Comparison of ENCODE assay signal across 8 mouse cellular contexts in the genomic region with DNA sequence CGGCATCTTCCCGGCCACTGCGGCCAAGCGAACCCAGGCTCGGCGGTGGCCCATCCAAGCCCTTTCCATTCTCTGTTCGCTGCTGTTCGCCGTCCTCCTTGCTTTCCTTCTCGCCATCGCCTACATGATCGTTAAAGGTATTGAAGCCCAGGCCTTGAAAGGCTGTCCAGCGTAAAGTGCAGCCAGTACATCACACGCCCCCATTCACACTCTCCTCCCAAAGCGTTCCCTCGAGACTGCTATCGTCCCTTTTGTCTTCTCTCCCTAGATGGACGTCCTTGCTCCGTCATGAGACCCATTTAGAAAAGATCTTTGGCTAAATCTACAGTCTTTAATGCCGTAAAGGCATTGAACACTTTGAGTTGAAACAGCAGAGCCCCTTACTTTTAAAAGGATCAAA. TPM values are rescaled to one million over a fixed set of nuclear protein-coding genes. Genes with fewer than 3 reads are reported as not detected.
DNase-seq lines count a peak whose midpoint lies in the region; ATAC-seq and TF ChIP-seq lines count a peak whose summit lies in the region.

No protein-coding gene starts in this region.

- H3K36me3 ChIP-seq in kidney, postnatal 0 days (ENCODE audit: insufficient read depth, low read length): 0 out of 2 replicates have a peak, but pooled peaks cover 5% of the 10 kb centered on the region
- H3K36me3 ChIP-seq in forebrain, embryonic 14.5 days (ENCODE audit: control insufficient read depth, insufficient read depth, low read length): peaks cover 18% of the 10 kb centered on the region; the same call in 1 of the 2 replicates

- H3K9ac ChIP-seq in kidney, postnatal 0 days (ENCODE audit: low read depth, low read length): peak overlapping the region; percentile 90
- H3K9ac ChIP-seq in forebrain, embryonic 14.5 days (ENCODE audit: low read length): peak overlapping the region; percentile 85

- H3K4me2 ChIP-seq in kidney, postnatal 0 days (ENCODE audit: low read length): peak overlapping the region; percentile 89
- peak overlapping the region; percentile 73 for H3K4me2 ChIP-seq in forebrain, embryonic 14.5 days (ENCODE audit: low read length)

- 0 out of 2 replicates have a peak, but pooled peaks have one; percentile 0 for ATAC-seq in kidney, postnatal 0 days (replicated peaks; ENCODE audit: low FRiP score, low read depth)
- ATAC-seq in forebrain, embryonic 14.5 days: no peak; the same call in 1 of the 2 replicates

- H3K27ac ChIP-seq in kidney, postnatal 0 days: peak overlapping the region; percentile 98
- H3K27ac ChIP-seq in forebrain, embryonic 14.5 days (ENCODE audit: low read depth, low read length): peak overlapping the region; percentile 96

- no peaks in the 10 kb centered on the region for H3K27me3 ChIP-seq in kidney, postnatal 0 days (ENCODE audit: insufficient read depth, low read length)
- no peaks in the 10 kb centered on the region for H3K27me3 ChIP-seq in forebrain, embryonic 14.5 days (replicated peaks; ENCODE audit: control insufficient read depth, insufficient read depth, low read length)

- H3K4me3 ChIP-seq in kidney, postnatal 0 days (replicated peaks; ENCODE audit: low read depth, low read length): peak overlapping the region; percentile 64
- peak overlapping the region; percentile 68 for H3K4me3 ChIP-seq in forebrain, embryonic 14.5 days (ENCODE audit: low read depth, low read length)

- H3K4me1 ChIP-seq in kidney, postnatal 0 days (replicated peaks; ENCODE audit: insufficient read depth, low read length): peaks cover 3% of the 10 kb centered on the region; the same call in 1 of the 2 replicates
- H3K4me1 ChIP-seq in forebrain, embryonic 14.5 days (ENCODE audit: control insufficient read depth, insufficient read depth, low read length): peaks cover 11% of the 10 kb centered on the region

- no peak for TF ChIP-seq CTCF in kidney, postnatal 0 days (IDR thresholded peaks at IDR 0.05; ENCODE audit: low read depth)

- under 1% methylated on average over 20 of the region's 20 CpGs for WGBS in kidney, postnatal 0 days
- 0% methylated on average over 17 of the region's 20 CpGs for WGBS in forebrain, embryonic 14.5 days

- no peaks in the 10 kb centered on the region for H3K9me3 ChIP-seq in kidney, postnatal 0 days (replicated peaks; ENCODE audit: low read length)
- no peaks in the 10 kb centered on the region for H3K9me3 ChIP-seq in forebrain, embryonic 14.5 days (replicated peaks; ENCODE audit: control insufficient read depth, low read length)

- DNase-seq in kidney, postnatal 0 days (ENCODE audit: low spot score): peak; percentile 58
- DNase-seq in kidney, adult 9 months: no peak
- peak; percentile 64 for DNase-seq in ZHBTc4 (ENCODE audit: low read depth, low spot score)
- peak; percentile 43 for DNase-seq in forebrain, embryonic 14.5 days (ENCODE audit: low spot score)
- DNase-seq in mesoderm, embryonic 11.5 days (ENCODE audit: low read depth, low spot score): peak; percentile 54
- DNase-seq in spleen, postnatal 14 days (ENCODE audit: low spot score in 2 of 2): no peak
- no peak for DNase-seq in adrenal gland, postnatal 36 days
- DNase-seq in T-cell, adult 2 months (ENCODE audit: low spot score): no peak

RNA-seq across cellular contexts. Expression of gene Arl6ip6, which starts 0.9 kb away (rescaled TPM):
- polyA plus RNA-seq in kidney, postnatal 0 days (2015; fragmentation: Nextera tagmentation; extraction: Ambion mirVana): 41.7 and 43.2 TPM in 2 replicates
- polyA plus RNA-seq in forebrain, embryonic 14.5 days (2014; fragmentation: Nextera tagmentation; extraction: Ambion mirVana): 59.3 and 62.2 TPM in 2 replicates
- total RNA-seq in adrenal gland, postnatal 36 days (2021): 10 to 100 TPM; 22.5 to 30.9 TPM

RNA-seq across cellular contexts. Expression of gene Prpf40a, which starts 1.3 kb away (rescaled TPM):
- 129 and 131 TPM in 2 replicates for polyA plus RNA-seq in kidney, postnatal 0 days (2015; fragmentation: Nextera tagmentation; extraction: Ambion mirVana)
- 154 and 183 TPM in 2 replicates for polyA plus RNA-seq in forebrain, embryonic 14.5 days (2014; fragmentation: Nextera tagmentation; extraction: Ambion mirVana)
- total RNA-seq in adrenal gland, postnatal 36 days (2021): 10 to 100 TPM; 75.9 to 78.6 TPM

Comparison
In these comparisons a context has a peak if more than half of its experiments do, and no peak if none do; other contexts are left out.
1. DNase-seq: peak in kidney, postnatal 0 days (single experiment), ZHBTc4 (single experiment), forebrain, embryonic 14.5 days (single experiment) and mesoderm, embryonic 11.5 days (single experiment); none in kidney, adult 9 months (single experiment), spleen, postnatal 14 days (0 of 2), adrenal gland, postnatal 36 days (0 of 2) and T-cell, adult 2 months (single experiment).